Mouse (Mus musculus): ENCODE data around the gene Clec4n.

DNA sequence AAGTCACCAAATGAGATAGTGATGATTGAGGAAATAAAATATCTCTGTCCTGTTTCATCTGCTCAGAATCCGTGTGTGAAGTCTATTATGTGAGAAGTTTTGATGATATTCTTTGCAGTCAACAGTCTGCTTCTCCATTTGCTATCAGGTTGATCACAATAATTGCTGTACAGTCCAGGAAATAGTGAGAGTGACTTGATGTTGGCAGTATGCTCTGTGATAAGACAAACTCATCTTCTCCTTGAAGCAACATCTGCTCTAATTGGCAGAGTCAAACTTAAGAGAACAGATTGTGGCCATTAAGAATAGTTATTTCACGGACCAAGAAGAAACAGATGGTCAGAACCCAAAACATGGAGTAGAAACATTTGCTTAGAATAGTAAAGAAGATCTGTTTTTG, 1.5 kb downstream of the Clec4n start:
- TF ChIP-seq CTCF (IDR thresholded peaks at IDR 0.05; ENCODE audit: control insufficient read depth, insufficient read depth, insufficient read length) (no peak), MYOD1 (IDR thresholded peaks at IDR 0.05; ENCODE audit: control insufficient read depth, insufficient read length, low read depth) (no peak), MYOG (IDR thresholded peaks at IDR 0.05; ENCODE audit: control insufficient read depth, extremely low read depth, insufficient read length) (no peak), MAX (IDR thresholded peaks at IDR 0.05) (no peak)
